Mouse (Mus musculus): Measurements from ENCODE around the gene Sh3bgr.
A peak's percentile ranks its signal among the peaks of the same experiment; 100 is the strongest.

Gene Sh3bgr

GRCm38 (mm10) chr16:96199913-96200701 is at the start of gene Sh3bgr:
TSS of gene Sh3bgr (plus strand) at chr16:96200450.
- no peak for DNase-seq (ENCODE audit: low spot score)

GRCm38 (mm10) chr16:96150995-96151394 is 49.3 kb upstream of the Sh3bgr start:
- DNase-seq (ENCODE audit: low spot score), result peak; percentile 66

DNA sequence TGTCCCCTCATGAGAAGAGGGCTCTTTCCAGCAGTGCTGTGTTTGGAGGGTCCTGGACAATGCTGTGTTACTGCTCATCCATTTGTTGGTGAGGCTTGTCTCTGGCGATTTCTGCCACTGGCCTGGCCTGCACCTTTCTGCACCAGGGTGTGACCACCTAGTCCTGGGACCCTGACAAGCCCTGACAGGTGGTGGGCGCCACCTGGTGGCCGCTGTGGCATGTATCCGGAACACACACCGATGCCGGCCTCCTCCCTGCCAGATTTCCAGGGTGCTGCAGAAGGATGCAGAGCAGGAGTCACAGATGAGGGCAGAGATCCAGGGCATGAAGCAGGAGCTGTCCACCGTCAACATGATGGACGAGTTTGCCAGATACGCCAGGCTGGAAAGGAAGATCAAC is 48.7 kb upstream of the Sh3bgr start:
- DNase-seq (ENCODE audit: low spot score), result peak; percentile 79

- peak; percentile 83 for DNase-seq (ENCODE audit: low spot score)
These were observed 45.8 kb upstream of the Sh3bgr start for GRCm38 (mm10) chr16:96154476-96154875.

- DNase-seq (ENCODE audit: low spot score), result no peak
These were observed 44.2 kb upstream of the Sh3bgr start for GRCm38 (mm10) chr16:96156019-96156418.

DNA sequence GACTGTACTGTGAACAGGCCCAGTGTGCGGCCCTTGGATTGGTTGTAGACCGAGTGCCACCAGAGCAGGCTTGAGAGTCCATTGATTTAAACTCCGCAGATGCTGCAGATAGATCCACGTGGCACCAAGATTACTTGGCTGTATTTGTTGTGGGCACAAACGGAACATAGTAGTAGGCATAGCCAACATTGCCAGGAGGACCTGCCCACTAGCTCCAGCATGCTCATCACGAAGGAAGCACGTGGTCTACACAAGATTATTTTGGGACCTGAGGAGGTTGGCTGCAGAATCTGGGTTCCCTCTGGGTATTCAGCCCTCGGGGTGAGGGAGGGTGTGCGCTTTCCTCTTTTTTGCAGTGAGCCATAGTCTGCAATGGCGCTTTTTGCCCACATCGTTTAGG is 43.1 kb upstream of the Sh3bgr start:
- no peak for DNase-seq (ENCODE audit: low spot score)

DNA sequence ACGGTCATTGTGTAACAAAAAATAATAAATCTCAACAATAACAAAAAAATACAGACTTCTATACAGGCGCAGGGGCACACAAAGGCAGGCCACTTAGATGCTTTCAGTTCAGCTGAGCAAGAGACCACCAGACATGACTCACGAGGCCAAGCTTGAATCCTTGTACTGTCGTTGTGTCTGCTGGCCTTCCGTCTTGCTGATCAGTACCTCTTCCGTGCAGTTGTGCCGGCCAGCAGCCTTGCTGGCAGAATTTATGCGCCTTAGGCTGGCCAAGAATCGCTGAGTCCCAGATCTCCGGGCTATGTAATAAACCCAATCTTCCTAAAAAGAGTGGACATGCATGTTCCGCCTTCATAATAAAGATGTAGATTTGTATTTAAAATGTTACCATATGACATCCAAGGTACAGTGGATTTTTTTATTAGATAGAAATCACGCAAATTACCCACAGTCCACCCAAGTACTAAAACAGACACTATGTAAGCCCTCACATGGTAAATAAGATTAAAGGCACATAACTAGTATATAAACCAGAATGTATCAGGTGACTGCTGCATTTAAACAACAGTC is 41.7 kb upstream of the Sh3bgr start:
- no peak for DNase-seq (ENCODE audit: low spot score)

DNA sequence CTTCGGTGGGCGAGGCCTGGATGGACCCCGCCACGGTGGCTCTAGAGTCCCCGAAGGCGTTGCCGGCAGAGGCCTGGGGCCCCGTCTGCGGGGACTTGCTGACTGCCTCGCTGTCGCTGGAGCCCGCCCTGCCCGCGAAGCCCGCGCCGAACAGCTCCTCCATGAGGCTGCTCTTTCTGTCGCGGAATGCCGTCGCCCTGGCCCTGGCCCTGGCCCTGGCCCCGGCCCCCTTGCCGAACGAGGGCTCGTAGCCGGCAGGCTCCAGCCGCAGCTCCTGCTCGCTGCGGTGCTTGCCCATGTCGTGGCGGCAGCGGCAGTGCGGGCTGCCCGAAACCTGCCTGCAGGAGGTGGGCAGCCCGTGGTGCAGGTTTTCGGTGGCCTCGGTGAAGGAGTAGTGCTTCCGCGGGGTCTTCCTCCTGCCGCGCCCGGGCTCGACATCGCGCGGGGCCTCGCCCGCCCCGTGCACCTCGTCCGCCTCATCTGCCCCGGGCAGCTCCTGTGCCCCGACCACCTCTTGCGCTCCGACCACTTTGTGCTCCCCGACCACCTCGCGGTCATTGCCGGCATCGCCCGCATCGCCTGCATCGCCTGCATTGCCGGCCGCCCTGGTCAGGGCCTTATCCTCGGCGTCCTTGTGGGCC is 41.0 kb upstream of the Sh3bgr start:
- DNase-seq (ENCODE audit: low spot score), result no peak

DNA sequence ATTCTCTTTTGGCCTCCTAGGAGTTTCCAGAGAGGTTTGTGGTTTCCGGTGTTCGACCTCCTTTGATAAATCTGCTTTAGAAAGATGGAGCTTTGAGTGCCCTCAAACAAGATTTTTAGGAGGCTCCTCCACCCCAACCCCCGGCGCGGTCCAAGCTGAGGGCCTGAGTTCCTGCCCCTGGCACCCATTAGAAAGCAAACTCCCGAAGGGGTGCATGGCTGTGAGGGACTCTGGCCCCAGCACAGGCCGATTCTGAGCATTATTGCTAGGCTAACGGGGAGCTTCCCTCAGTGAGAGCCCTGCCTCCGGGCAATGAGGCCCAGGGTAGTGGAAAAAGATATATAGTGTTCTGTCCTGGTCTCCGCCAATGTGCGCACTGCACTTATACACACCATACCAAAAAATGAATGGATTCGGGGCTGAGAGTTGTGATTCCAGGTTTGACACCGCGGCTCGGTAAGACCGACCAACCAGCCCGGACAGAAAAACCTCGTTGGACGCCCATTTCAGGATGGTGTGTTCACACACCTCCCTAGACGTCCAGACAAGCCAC is 40.4 kb upstream of the Sh3bgr start:
- DNase-seq (ENCODE audit: low spot score), result no peak

DNA sequence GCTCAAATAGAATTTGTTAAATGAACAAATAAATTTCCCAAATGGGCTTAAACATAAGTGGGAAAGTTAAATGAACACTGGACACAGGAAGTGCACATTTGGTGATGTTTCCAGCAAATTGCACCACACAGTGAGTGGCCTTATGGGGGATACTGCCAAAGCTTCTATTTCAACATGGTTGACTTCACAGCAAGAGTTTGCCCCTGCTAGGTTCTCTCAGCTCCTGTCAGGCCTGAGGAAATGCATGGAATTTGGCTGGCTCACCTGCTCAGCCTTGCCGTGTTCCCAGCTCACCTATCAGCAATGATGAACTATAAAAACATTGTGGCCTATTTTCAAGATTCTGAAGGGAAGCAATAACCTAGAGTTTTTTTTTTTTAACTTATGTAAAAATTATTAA is 39.3 kb upstream of the Sh3bgr start:
- DNase-seq (ENCODE audit: low spot score), result no peak

DNA sequence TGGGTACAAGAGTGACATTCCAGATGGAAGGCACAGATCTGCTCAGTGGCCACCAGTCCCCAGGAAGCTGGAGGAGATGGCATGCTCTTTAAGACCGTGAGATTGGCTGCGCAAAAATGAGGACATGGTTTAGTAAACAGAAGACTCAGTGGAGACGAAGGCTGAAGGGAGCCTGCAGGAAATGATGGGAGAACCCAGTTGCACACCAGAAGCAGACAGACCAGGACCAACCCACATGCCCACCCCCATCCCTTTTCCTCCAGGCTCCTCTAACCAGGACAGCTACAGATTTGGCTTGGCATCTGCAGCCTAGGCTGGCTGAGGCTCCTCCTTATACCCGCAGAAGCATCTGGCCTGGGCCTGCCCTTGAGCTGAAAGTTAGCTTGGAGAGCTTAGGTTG is 38.9 kb upstream of the Sh3bgr start:
- no peak for DNase-seq (ENCODE audit: low spot score)

DNA sequence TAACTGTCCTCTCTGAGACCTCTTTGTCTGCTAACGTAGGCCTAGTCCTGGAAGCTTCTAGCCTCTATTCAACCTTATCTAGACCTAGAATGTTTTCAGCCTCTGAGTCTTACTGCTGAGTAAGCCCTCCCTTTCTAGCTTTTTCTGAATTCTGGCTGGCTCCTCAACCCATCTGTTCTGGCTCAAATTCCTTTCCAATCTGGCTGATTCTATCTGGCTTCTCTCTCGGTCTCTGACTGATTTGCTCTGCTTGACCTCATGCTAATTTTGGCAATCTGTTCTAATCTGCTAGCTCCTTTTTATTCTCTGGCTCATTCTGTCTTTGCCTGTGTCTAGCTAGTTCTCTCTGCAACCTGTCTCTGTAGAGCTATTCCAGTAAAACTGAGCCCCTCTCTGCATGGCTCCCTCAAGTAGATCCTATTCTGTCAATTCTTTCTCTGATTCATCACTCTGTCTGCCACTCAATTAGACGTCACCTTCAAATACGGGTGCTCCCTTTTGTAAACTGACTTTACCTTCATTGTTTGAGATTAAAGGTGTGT is 34.5 kb upstream of the Sh3bgr start:
- no peak for DNase-seq (ENCODE audit: low spot score)

GRCm38 (mm10) chr16:96168837-96169236 is 31.4 kb upstream of the Sh3bgr start:
- no peak for DNase-seq (ENCODE audit: low spot score)

GRCm38 (mm10) chr16:96173648-96174047 is 26.6 kb upstream of the Sh3bgr start:
- DNase-seq (ENCODE audit: low spot score), result no peak

DNA sequence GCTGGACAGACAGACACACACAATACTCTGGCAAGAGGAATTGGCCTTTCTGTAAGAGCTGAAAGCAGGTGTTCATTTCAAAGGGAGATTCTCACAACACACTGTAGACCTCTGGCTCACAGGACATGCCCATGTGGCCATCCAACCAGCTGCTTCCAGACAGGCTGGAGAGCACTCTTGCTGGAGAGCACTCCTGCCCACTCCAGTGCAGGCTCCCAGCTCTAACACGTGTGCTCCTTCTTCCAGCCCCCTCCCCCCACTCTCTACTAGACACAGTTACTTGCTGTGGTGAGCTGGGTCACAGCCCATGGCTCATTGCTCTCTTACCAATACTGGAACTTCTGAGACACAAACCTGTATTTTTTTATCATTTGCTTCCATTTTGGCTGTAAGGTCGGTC is 24.9 kb upstream of the Sh3bgr start:
- DNase-seq (ENCODE audit: low spot score), result no peak

- DNase-seq (ENCODE audit: low spot score), result no peak
These were observed 21.1 kb upstream of the Sh3bgr start for GRCm38 (mm10) chr16:96179156-96179555.

GRCm38 (mm10) chr16:96187619-96188018 is 12.6 kb upstream of the Sh3bgr start:
- no peak for DNase-seq (ENCODE audit: low spot score)

GRCm38 (mm10) chr16:96191531-96192506 is 8.4 kb upstream of the Sh3bgr start, which contains the start of gene Lca5l:
TSS of gene Lca5l (minus strand) at chr16:96192271.
- DNase-seq (ENCODE audit: low spot score), result peak; percentile 100

- DNase-seq (ENCODE audit: low spot score), result no peak
These were observed 415 bp downstream of the Sh3bgr start for GRCm38 (mm10) chr16:96200702-96201028.

DNA sequence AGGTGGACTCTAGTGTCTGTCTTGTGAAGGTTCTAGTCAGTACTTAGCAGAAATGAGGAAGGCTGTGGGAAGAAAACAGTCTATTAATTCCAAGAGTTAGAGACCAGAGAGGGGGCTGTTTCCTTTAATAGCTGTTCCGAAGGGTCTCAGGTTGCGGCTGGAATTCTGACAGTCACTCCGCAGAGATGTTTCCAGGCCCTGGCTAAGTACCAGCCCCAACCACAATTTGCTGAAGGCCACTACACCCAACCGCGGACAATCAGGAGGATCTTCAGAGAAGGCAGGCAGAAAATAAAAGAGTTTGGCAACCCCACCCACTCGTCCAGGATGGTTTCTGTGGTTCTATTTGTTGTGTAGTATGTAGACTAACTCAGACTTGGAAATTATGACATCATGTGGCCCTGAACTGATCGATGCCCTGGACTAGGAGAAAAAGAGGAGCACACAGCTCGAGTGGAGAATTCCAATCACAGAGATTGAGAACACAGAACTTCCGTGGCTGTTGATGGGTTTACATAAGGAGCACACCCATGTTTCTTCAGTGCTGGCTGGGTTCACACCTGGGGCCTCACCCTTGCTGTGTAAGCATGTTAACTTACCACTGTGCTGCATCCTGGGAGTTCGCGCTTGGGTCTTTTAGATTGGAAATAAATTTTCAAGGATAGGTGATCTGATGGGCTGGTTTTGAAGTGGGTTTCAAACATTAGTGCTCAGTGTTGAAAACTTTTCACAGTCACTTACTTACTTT is 1.4 kb downstream of the Sh3bgr start:
- no peak for DNase-seq (ENCODE audit: low spot score)

DNA sequence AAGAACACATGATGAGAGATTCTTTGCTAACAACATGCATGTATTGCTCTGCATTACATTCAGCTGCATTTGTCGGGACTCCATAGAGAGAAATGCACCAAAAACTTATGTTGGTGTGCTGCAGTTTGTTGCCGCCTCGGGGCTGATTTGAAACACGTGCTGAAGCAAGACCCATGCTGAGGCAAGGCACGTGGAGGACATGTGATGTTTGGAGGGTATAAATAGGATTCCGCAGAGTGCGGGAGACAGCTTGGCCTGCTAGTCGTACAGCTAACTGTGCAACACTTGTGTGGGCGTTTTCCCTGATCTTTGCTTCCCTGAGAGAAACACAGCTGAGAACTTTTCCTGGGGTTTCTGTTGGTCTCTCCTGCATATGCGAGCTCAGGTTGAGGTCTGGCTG is 9.5 kb downstream of the Sh3bgr start:
- DNase-seq (ENCODE audit: low spot score), result no peak
